Comparison of ENCODE assay signal across 10 mouse cellular contexts in genomic region chr8:104032179-104032578, GRCm38 (mm10).
DNase-seq lines count a peak whose midpoint lies in the region; ATAC-seq and TF ChIP-seq lines count a peak whose summit lies in the region.
"Had no signal": no experiment of that assay in that cellular context is flagged by ENCODE, and none has a peak within 500 bp of the region (broad histone marks: within the 10 kb centered on the region; RNA-seq: fewer than 3 reads in every experiment).

No protein-coding gene starts in this region.

- no peaks in the 10 kb centered on the region for H3K27me3 ChIP-seq in kidney, embryonic 16.5 days (ENCODE audit: insufficient read depth, low read length)
- peaks cover 30% of the 10 kb centered on the region for H3K27me3 ChIP-seq in E14TG2a.4 (ENCODE audit: insufficient read depth, low read length)
- H3K27me3 ChIP-seq: hindbrain, embryonic 15.5 days had no signal

- peak; percentile 44 for TF ChIP-seq CTCF in E14TG2a.4 (conservative IDR thresholded peaks at IDR 0.05; ENCODE audit: low read length)

- peaks cover 4% of the 10 kb centered on the region; the same call in 1 of the 2 replicates for H3K4me1 ChIP-seq in kidney, embryonic 16.5 days (ENCODE audit: insufficient read depth, low read length)
- H3K4me1 ChIP-seq in E14TG2a.4 (replicated peaks; ENCODE audit: low read depth, low read length): peaks cover under 1% of the 10 kb centered on the region; the same call in 1 of the 2 replicates
- H3K4me1 ChIP-seq: hindbrain, embryonic 15.5 days had no signal

- H3K36me3 ChIP-seq in kidney, embryonic 16.5 days (ENCODE audit: insufficient read depth, low read length): no peaks in the 10 kb centered on the region
- no peaks in the 10 kb centered on the region for H3K36me3 ChIP-seq in E14TG2a.4 (ENCODE audit: insufficient read depth, low read length)
- H3K36me3 ChIP-seq: forebrain, embryonic 10.5 days; hindbrain, embryonic 15.5 days had no signal

- DNase-seq in kidney, adult 9 months: peak; percentile 39
- DNase-seq in 416B (ENCODE audit: low read depth): peak; percentile 58
- DNase-seq in layer of hippocampus, adult 9-10 months (ENCODE audit: low spot score): peak; percentile 54
- no peak for DNase-seq in urinary bladder, postnatal 4 days (ENCODE audit: low spot score in 2 of 2)
- DNase-seq in adrenal gland, postnatal 25 days: no peak

- peaks cover 14% of the 10 kb centered on the region; the same call in 1 of the 2 replicates for H3K9me3 ChIP-seq in kidney, embryonic 16.5 days (ENCODE audit: low read length)
- peaks cover 24% of the 10 kb centered on the region for H3K9me3 ChIP-seq in E14TG2a.4 (ENCODE audit: low read length)
- H3K9me3 ChIP-seq: hindbrain, embryonic 15.5 days had no signal

- ATAC-seq in kidney, embryonic 16.5 days (ENCODE audit: low FRiP score, low TSS enrichment): no peak
- no peak for ATAC-seq in erythroid progenitor cell, adult 5-6 weeks (replicated peaks; ENCODE audit: low FRiP score, poor library complexity, severe bottlenecking)

- no peak overlapping the region for H3K4me2 ChIP-seq in kidney, embryonic 16.5 days (replicated peaks; ENCODE audit: low read depth, low read length)
- H3K4me2 ChIP-seq: hindbrain, embryonic 15.5 days had no signal

- H3K4me3 ChIP-seq in kidney, embryonic 16.5 days (ENCODE audit: low read length): no peak overlapping the region
- no peak overlapping the region for H3K4me3 ChIP-seq in E14TG2a.4 (replicated peaks; ENCODE audit: low read length)
- H3K4me3 ChIP-seq: forebrain, embryonic 10.5 days; hindbrain, embryonic 15.5 days had no signal

- no peak overlapping the region for H3K9ac ChIP-seq in kidney, embryonic 16.5 days (replicated peaks; ENCODE audit: low read length)
- H3K9ac ChIP-seq: hindbrain, embryonic 15.5 days had no signal

- 91% methylated on average over 2 of the region's 2 CpGs for WGBS in kidney, embryonic 16.5 days

- H3K27ac ChIP-seq in kidney, embryonic 16.5 days (ENCODE audit: low read length): no peak overlapping the region
- H3K27ac ChIP-seq: forebrain, embryonic 10.5 days; hindbrain, embryonic 15.5 days had no signal

Comparison
In these comparisons a context has a peak if more than half of its experiments do, and no peak if none do; other contexts are left out.
1. DNase-seq: peak in kidney, adult 9 months (single experiment), 416B (single experiment) and layer of hippocampus, adult 9-10 months (single experiment); none in urinary bladder, postnatal 4 days (0 of 2) and adrenal gland, postnatal 25 days (single experiment).